Mouse (Mus musculus): ENCODE results near the gene Dgkq.

- TF ChIP-seq POLR2A (IDR thresholded peaks at IDR 0.05; ENCODE audit: extremely low read depth, insufficient read depth, low read length) (no peak), CTCF (IDR thresholded peaks at IDR 0.05; ENCODE audit: extremely low read depth, insufficient read depth, low read length) (no peak)
Measured at GRCm38 (mm10) chr5:108657406-108657805, 12.1 kb downstream of the Dgkq start.

Data from cortical plate, adult 2 months (tissue).